21 mouse cellular contexts compared by ENCODE assay signal in genomic region chr2:21053596-21053995, GRCm38 (mm10).
DNase-seq lines count a peak whose midpoint lies in the region; ATAC-seq and TF ChIP-seq lines count a peak whose summit lies in the region.
"Had no signal": no experiment of that assay in that cellular context is flagged by ENCODE, and none has a peak within 500 bp of the region (broad histone marks: within the 10 kb centered on the region; RNA-seq: fewer than 3 reads in every experiment).

No protein-coding gene starts in this region.

- no peaks in the 10 kb centered on the region for H3K9me3 ChIP-seq in intestine, embryonic 14.5 days (ENCODE audit: control insufficient read depth, low read length)
- H3K9me3 ChIP-seq in intestine, postnatal 0 days (ENCODE audit: control insufficient read depth): no peaks in the 10 kb centered on the region
- H3K9me3 ChIP-seq in lung, embryonic 15.5 days: no peaks in the 10 kb centered on the region
- no peaks in the 10 kb centered on the region for H3K9me3 ChIP-seq in lung, postnatal 0 days (ENCODE audit: low read length)
- H3K9me3 ChIP-seq: forebrain, embryonic 13.5 days; heart, embryonic 13.5 days; hindbrain, embryonic 13.5 days; limb, embryonic 13.5 days; liver, embryonic 13.5 days; midbrain, embryonic 15.5 days; neural tube, embryonic 15.5 days had no signal

- WGBS in intestine, embryonic 14.5 days: 81% methylated on average over 5 of the region's 5 CpGs
- 80% methylated on average over 5 of the region's 5 CpGs for WGBS in intestine, postnatal 0 days
- whole genome bisulfite sequencing in lung, embryonic 15.5 days: 39% methylated on average over 5 of the region's 5 CpGs
- 49% methylated on average over 5 of the region's 5 CpGs for WGBS in lung, postnatal 0 days
- WGBS in olfactory bulb, adult 2 months: 65% methylated on average over 5 of the region's 5 CpGs

- no peak for TF ChIP-seq POLR2A in embryonic fibroblast, embryonic 13.5 days (IDR thresholded peaks at IDR 0.05; ENCODE audit: low read depth, low read length)
- no peak for TF ChIP-seq POLR2A in olfactory bulb, adult 2 months (IDR thresholded peaks at IDR 0.05; ENCODE audit: insufficient read depth, low read depth, low read length)

- no peak overlapping the region for H3K4me2 ChIP-seq in intestine, embryonic 14.5 days (ENCODE audit: low read length)
- no peak overlapping the region for H3K4me2 ChIP-seq in intestine, postnatal 0 days (replicated peaks; ENCODE audit: low read depth)
- no peak overlapping the region for H3K4me2 ChIP-seq in lung, embryonic 15.5 days
- H3K4me2 ChIP-seq in lung, postnatal 0 days (replicated peaks; ENCODE audit: low read depth, low read length): no peak overlapping the region
- H3K4me2 ChIP-seq: forebrain, embryonic 13.5 days; heart, embryonic 13.5 days; hindbrain, embryonic 13.5 days; limb, embryonic 13.5 days; liver, embryonic 13.5 days; midbrain, embryonic 15.5 days; neural tube, embryonic 15.5 days had no signal

- H3K9ac ChIP-seq in intestine, embryonic 14.5 days (ENCODE audit: low read length): no peak overlapping the region
- H3K9ac ChIP-seq in intestine, postnatal 0 days (ENCODE audit: low read depth, low read length): no peak overlapping the region
- no peak overlapping the region for H3K9ac ChIP-seq in lung, embryonic 15.5 days
- no peak overlapping the region for H3K9ac ChIP-seq in lung, postnatal 0 days (replicated peaks; ENCODE audit: low read depth)
- H3K9ac ChIP-seq: forebrain, embryonic 13.5 days; heart, embryonic 13.5 days; hindbrain, embryonic 13.5 days; limb, embryonic 13.5 days; liver, embryonic 13.5 days; midbrain, embryonic 15.5 days; neural tube, embryonic 15.5 days had no signal

- H3K27ac ChIP-seq in intestine, embryonic 14.5 days (ENCODE audit: low read depth): no peak overlapping the region
- H3K27ac ChIP-seq in intestine, postnatal 0 days (ENCODE audit: low read depth, low read length): no peak overlapping the region
- H3K27ac ChIP-seq in lung, embryonic 15.5 days: peak overlapping the region; percentile 9; the same call in 1 of the 2 replicates
- H3K27ac ChIP-seq in lung, postnatal 0 days (ENCODE audit: low read length): no peak overlapping the region
- H3K27ac ChIP-seq in embryonic fibroblast, embryonic 13.5 days (ENCODE audit: insufficient read depth, low read length): peak overlapping the region; percentile 78
- peak overlapping the region; percentile 41; the same call in 1 of the 2 replicates for H3K27ac ChIP-seq in olfactory bulb, adult 2 months (ENCODE audit: insufficient read depth, low read depth, low read length)
- H3K27ac ChIP-seq: forebrain, embryonic 13.5 days; heart, embryonic 13.5 days; hindbrain, embryonic 13.5 days; limb, embryonic 13.5 days; liver, embryonic 13.5 days; midbrain, embryonic 15.5 days; neural tube, embryonic 15.5 days had no signal

- TF ChIP-seq CTCF in intestine, postnatal 0 days (IDR thresholded peaks at IDR 0.05; ENCODE audit: low read depth): no peak
- TF ChIP-seq CTCF in lung, postnatal 0 days (IDR thresholded peaks at IDR 0.05): no peak
- no peak for TF ChIP-seq CTCF in embryonic fibroblast, embryonic 13.5 days (IDR thresholded peaks at IDR 0.05; ENCODE audit: borderline replicate concordance, insufficient read depth, low read length)
- no peak for TF ChIP-seq CTCF in olfactory bulb, adult 2 months (IDR thresholded peaks at IDR 0.05; ENCODE audit: insufficient read depth, low read depth, low read length)

- peak; percentile 3 for DNase-seq in intestine, embryonic 14.5 days (ENCODE audit: low spot score)
- no peak for DNase-seq in lung, postnatal 0 days (ENCODE audit: low spot score)
- DNase-seq in adrenal gland, adult (ENCODE audit: inconsistent age in 2 of 2, low spot score in 1 of 2): no peak
- DNase-seq: B cell, adult 2 months; cerebellum, adult 8-10 months; kidney, adult 9 months; kidney, postnatal 25 days; liver, embryonic 13.5 days; lung, postnatal 14 days had no signal

- H3K4me1 ChIP-seq in intestine, embryonic 14.5 days (replicated peaks; ENCODE audit: control insufficient read depth, insufficient read depth, low read length): no peaks in the 10 kb centered on the region
- H3K4me1 ChIP-seq in intestine, postnatal 0 days (replicated peaks; ENCODE audit: control insufficient read depth, insufficient read depth, low read length): no peaks in the 10 kb centered on the region
- H3K4me1 ChIP-seq in lung, embryonic 15.5 days: peaks cover 20% of the 10 kb centered on the region
- H3K4me1 ChIP-seq in lung, postnatal 0 days (ENCODE audit: insufficient read depth, low read depth, low read length): no peaks in the 10 kb centered on the region
- no peaks in the 10 kb centered on the region for H3K4me1 ChIP-seq in embryonic fibroblast, embryonic 13.5 days (ENCODE audit: control insufficient read depth, insufficient read depth, low read length)
- H3K4me1 ChIP-seq in olfactory bulb, adult 2 months (ENCODE audit: control insufficient read depth, insufficient read depth, low read length): no peaks in the 10 kb centered on the region; the same call in 1 of the 2 replicates
- H3K4me1 ChIP-seq: heart, embryonic 13.5 days; liver, embryonic 13.5 days; neural tube, embryonic 15.5 days had no signal

- no peak for TF ChIP-seq EP300 in lung, postnatal 0 days (IDR thresholded peaks at IDR 0.05)

- ATAC-seq in intestine, embryonic 14.5 days (replicated peaks; ENCODE audit: low FRiP score, low TSS enrichment, low read depth): no peak
- ATAC-seq in intestine, postnatal 0 days: no peak
- no peak for ATAC-seq in lung, embryonic 15.5 days (ENCODE audit: borderline replicate concordance, extremely low read depth, low FRiP score, low TSS enrichment)
- ATAC-seq in lung, postnatal 0 days: no peak
- ATAC-seq: forebrain, embryonic 13.5 days; inflammation-experienced regulatory T-cells, adult 6 months; midbrain, embryonic 15.5 days had no signal

- no peaks in the 10 kb centered on the region for H3K27me3 ChIP-seq in intestine, embryonic 14.5 days (replicated peaks; ENCODE audit: control insufficient read depth, insufficient read depth, low read length)
- no peaks in the 10 kb centered on the region for H3K27me3 ChIP-seq in intestine, postnatal 0 days (replicated peaks; ENCODE audit: control insufficient read depth, insufficient read depth, low read length)
- H3K27me3 ChIP-seq in lung, embryonic 15.5 days: no peaks in the 10 kb centered on the region
- H3K27me3 ChIP-seq in lung, postnatal 0 days (replicated peaks; ENCODE audit: insufficient read depth, low read length): no peaks in the 10 kb centered on the region
- H3K27me3 ChIP-seq: forebrain, embryonic 13.5 days; heart, embryonic 13.5 days; hindbrain, embryonic 13.5 days; liver, embryonic 13.5 days; midbrain, embryonic 15.5 days; neural tube, embryonic 15.5 days had no signal

- no peaks in the 10 kb centered on the region for H3K36me3 ChIP-seq in intestine, embryonic 14.5 days (ENCODE audit: control insufficient read depth, insufficient read depth, low read length)
- H3K36me3 ChIP-seq in intestine, postnatal 0 days (ENCODE audit: control insufficient read depth, insufficient read depth): no peaks in the 10 kb centered on the region
- H3K36me3 ChIP-seq in lung, embryonic 15.5 days: no peaks in the 10 kb centered on the region
- no peaks in the 10 kb centered on the region for H3K36me3 ChIP-seq in lung, postnatal 0 days (ENCODE audit: insufficient read depth, low read length)
- H3K36me3 ChIP-seq: heart, embryonic 13.5 days; hindbrain, embryonic 13.5 days; limb, embryonic 13.5 days; liver, embryonic 13.5 days; midbrain, embryonic 15.5 days; neural tube, embryonic 15.5 days had no signal

- no peak overlapping the region for H3K4me3 ChIP-seq in intestine, embryonic 14.5 days (ENCODE audit: low read depth, low read length)
- no peak overlapping the region for H3K4me3 ChIP-seq in intestine, postnatal 0 days (ENCODE audit: low read depth, low read length)
- H3K4me3 ChIP-seq in lung, embryonic 15.5 days: no peak overlapping the region
- no peak overlapping the region for H3K4me3 ChIP-seq in lung, postnatal 0 days (ENCODE audit: low read depth, low read length)
- no peak overlapping the region for H3K4me3 ChIP-seq in embryonic fibroblast, embryonic 13.5 days (ENCODE audit: insufficient read depth, low read length)
- no peak overlapping the region for H3K4me3 ChIP-seq in olfactory bulb, adult 2 months (ENCODE audit: insufficient read depth, low read depth, low read length)
- H3K4me3 ChIP-seq: erythroblast, embryonic 14.5 days; forebrain, embryonic 13.5 days; heart, embryonic 13.5 days; hindbrain, embryonic 13.5 days; limb, embryonic 13.5 days; liver, embryonic 13.5 days; midbrain, embryonic 15.5 days; neural tube, embryonic 15.5 days had no signal

Comparison
In these comparisons a context has a peak if more than half of its experiments do, and no peak if none do; other contexts are left out.
1. H3K27ac ChIP-seq: peak in lung, embryonic 15.5 days (single experiment), embryonic fibroblast, embryonic 13.5 days (single experiment) and olfactory bulb, adult 2 months (single experiment); none in intestine, embryonic 14.5 days (single experiment), intestine, postnatal 0 days (single experiment) and lung, postnatal 0 days (single experiment).